ENCODE assay signal across 17 mouse cellular contexts in genomic region chr13:53883206-53883605, GRCm38 (mm10).
"Had no signal": no experiment of that assay in that cellular context is flagged by ENCODE, and none has a peak within 500 bp of the region (broad histone marks: within the 10 kb centered on the region; RNA-seq: fewer than 3 reads in every experiment).

No protein-coding gene starts in this region.

- DNase-seq: forebrain, postnatal 0 days; gastrocnemius, postnatal 14 days; gastrocnemius, postnatal 36 days; heart, adult 11 months; heart, adult 2 months; heart, postnatal 10 days; heart, postnatal 36 days; kidney, adult 11 months; kidney, adult 2 months; kidney, adult 9 months; kidney, postnatal 14 days; kidney, postnatal 36 days; layer of hippocampus, adult 9-11 months; layer of hippocampus, postnatal 36 days had no signal

- ATAC-seq: forebrain, postnatal 0 days; hindbrain, postnatal 0 days; intestine, embryonic 16.5 days; liver, embryonic 12.5 days had no signal
